ENCODE assay signal across 12 mouse cellular contexts in genomic region chr13:51916666-51917240, GRCm38 (mm10).
DNase-seq lines count a peak whose midpoint lies in the region; ATAC-seq lines count a peak whose summit lies in the region.
"Had no signal": no experiment of that assay in that cellular context is flagged by ENCODE, and none has a peak within 500 bp of the region (broad histone marks: within the 10 kb centered on the region; RNA-seq: fewer than 3 reads in every experiment).

No protein-coding gene starts in this region.

- peak; percentile 56 for DNase-seq in cerebellum, adult 11-12 months
- DNase-seq in cerebellum, postnatal 4 days (ENCODE audit: low spot score in 2 of 2): no peak
- DNase-seq in urinary bladder, postnatal 14 days (ENCODE audit: low spot score): peak; percentile 49
- DNase-seq in urinary bladder, postnatal 10 days (ENCODE audit: low spot score): no peak
- no peak for DNase-seq in yolk sac, embryonic 10.5 days (ENCODE audit: low spot score)
- DNase-seq in gastrocnemius, postnatal 4 days (ENCODE audit: low spot score in 2 of 2): no peak
- DNase-seq: adrenal gland, postnatal 14 days; gastrocnemius, postnatal 14 days; heart, postnatal 36 days had no signal

- H3K9ac ChIP-seq in hindbrain, embryonic 13.5 days: no peak overlapping the region
- no peak overlapping the region for H3K9ac ChIP-seq in stomach, embryonic 16.5 days (ENCODE audit: low read length)
- H3K9ac ChIP-seq: limb, embryonic 12.5 days had no signal

- no peaks in the 10 kb centered on the region for H3K9me3 ChIP-seq in hindbrain, embryonic 13.5 days
- H3K9me3 ChIP-seq in stomach, embryonic 16.5 days (replicated peaks; ENCODE audit: control insufficient read depth, low read length): no peaks in the 10 kb centered on the region
- H3K9me3 ChIP-seq: limb, embryonic 12.5 days had no signal

- H3K4me1 ChIP-seq in hindbrain, embryonic 13.5 days (replicated peaks): peaks cover 52% of the 10 kb centered on the region
- H3K4me1 ChIP-seq in stomach, embryonic 16.5 days (ENCODE audit: control insufficient read depth, insufficient read depth, low read length): peaks cover 23% of the 10 kb centered on the region

- 34% methylated on average over 15 of the region's 15 CpGs for WGBS in hindbrain, embryonic 13.5 days
- 55% methylated on average over 15 of the region's 15 CpGs for WGBS in stomach, embryonic 16.5 days

- H3K27ac ChIP-seq in hindbrain, embryonic 13.5 days: peak overlapping the region; percentile 83; the same call in 1 of the 2 replicates
- peak overlapping the region; percentile 37; the same call in 1 of the 2 replicates for H3K27ac ChIP-seq in stomach, embryonic 16.5 days (ENCODE audit: low read length)
- H3K27ac ChIP-seq: limb, embryonic 12.5 days had no signal

- peaks cover 62% of the 10 kb centered on the region for H3K27me3 ChIP-seq in hindbrain, embryonic 13.5 days
- no peaks in the 10 kb centered on the region for H3K27me3 ChIP-seq in stomach, embryonic 16.5 days (ENCODE audit: control insufficient read depth, insufficient read depth, low read length)

- no peak overlapping the region for H3K4me3 ChIP-seq in hindbrain, embryonic 13.5 days
- no peak overlapping the region for H3K4me3 ChIP-seq in stomach, embryonic 16.5 days (replicated peaks; ENCODE audit: low read length)
- H3K4me3 ChIP-seq: limb, embryonic 12.5 days had no signal

- H3K36me3 ChIP-seq in hindbrain, embryonic 13.5 days: no peaks in the 10 kb centered on the region
- H3K36me3 ChIP-seq in stomach, embryonic 16.5 days (ENCODE audit: control insufficient read depth, insufficient read depth, low read length): no peaks in the 10 kb centered on the region
- H3K36me3 ChIP-seq: limb, embryonic 12.5 days had no signal

- H3K4me2 ChIP-seq in hindbrain, embryonic 13.5 days: peak overlapping the region; percentile 22; the same call in 1 of the 2 replicates
- H3K4me2 ChIP-seq in stomach, embryonic 16.5 days (ENCODE audit: low read depth, low read length): no peak overlapping the region
- H3K4me2 ChIP-seq: limb, embryonic 12.5 days had no signal

- no peak for ATAC-seq in hindbrain, embryonic 13.5 days (ENCODE audit: low FRiP score)
- ATAC-seq in stomach, embryonic 16.5 days (ENCODE audit: insufficient read depth, low FRiP score): no peak

Comparison
In these comparisons a context has a peak if more than half of its experiments do, and no peak if none do; other contexts are left out.
1. DNase-seq: peak in cerebellum, adult 11-12 months (single experiment) and urinary bladder, postnatal 14 days (single experiment); none in cerebellum, postnatal 4 days (0 of 2), urinary bladder, postnatal 10 days (single experiment), yolk sac, embryonic 10.5 days (single experiment) and gastrocnemius, postnatal 4 days (0 of 2).